Mouse (Mus musculus): ENCODE measurements around the gene Glmp. TPM values are rescaled to one million over a fixed set of nuclear protein-coding genes. Genes with fewer than 3 reads are reported as not detected.
"Not testable (repeated sequence)": the region's sequence is repeated elsewhere in the genome, so short reads cannot be mapped to it uniquely, and the experiment has no call there.

The Glmp gene
- polyA plus RNA-seq, 1 experiment, result 255 TPM

GRCm38 (mm10) chr3:88376644-88377043 is 51.8 kb downstream of the Glmp start:
- DNase-seq (ENCODE audit: low read depth), result not testable (repeated sequence)

- not testable (repeated sequence) for DNase-seq (ENCODE audit: low read depth)
These were observed 53.8 kb downstream of the Glmp start, which contains the start of gene Bglap2 for GRCm38 (mm10) chr3:88378599-88378998. Gene Bglap2 (minus strand): TSS chr3:88378699.

Other genes starting within 250 kb of the Glmp start
- 0.88 and 1.5 TPM in 2 replicates for gene Ttc24, start 246.7 kb upstream of the Glmp start, polyA plus RNA-seq (2012; rRNA removed)
- 1.7 and 2.0 TPM in 2 replicates for gene Iqgap3, start 243.1 kb upstream of the Glmp start, polyA plus RNA-seq (2012; rRNA removed)
- gene Mef2d, start 182.7 kb upstream of the Glmp start, polyA plus RNA-seq (2012; rRNA removed), result 39.5 and 41.9 TPM in 2 replicates
- 33.0 TPM in 2 replicates for gene Rhbg, start 70.3 kb upstream of the Glmp start, polyA plus RNA-seq (2012; rRNA removed)
- gene Gm38392, start 37.8 kb upstream of the Glmp start, polyA plus RNA-seq (2012; rRNA removed), result 0.09 and 0.10 TPM in 2 replicates
- 9.8 and 10.7 TPM in 2 replicates for gene Tsacc, start 28.0 kb upstream of the Glmp start, polyA plus RNA-seq (2012; rRNA removed)
- gene Cct3, start 27.9 kb upstream of the Glmp start, polyA plus RNA-seq (2012; rRNA removed), result 103 and 134 TPM in 2 replicates
- gene Tmem79, start 11.1 kb downstream of the Glmp start, polyA plus RNA-seq (2012; rRNA removed), result 17.8 and 19.6 TPM in 2 replicates
- 50.4 and 64.5 TPM in 2 replicates for gene Smg5, start 11.2 kb downstream of the Glmp start, polyA plus RNA-seq (2012; rRNA removed)
- 11.8 and 14.2 TPM in 2 replicates for gene Paqr6, start 39.6 kb downstream of the Glmp start, polyA plus RNA-seq (2012; rRNA removed)
- gene Bglap3, start 47.7 kb downstream of the Glmp start, polyA plus RNA-seq (2012; rRNA removed), result 214 and 266 TPM in 2 replicates
- gene Bglap2, start 53.7 kb downstream of the Glmp start, polyA plus RNA-seq (2012; rRNA removed), result 0.39 TPM in 1 of 2 replicates, not detected in the other
- not detected in 2 replicates for gene Bglap, start 59.4 kb downstream of the Glmp start, polyA plus RNA-seq (2012; rRNA removed)
- gene Pmf1, start 85.3 kb downstream of the Glmp start, polyA plus RNA-seq (2012; rRNA removed), result 23.9 and 31.0 TPM in 2 replicates
- 39.1 and 45.0 TPM in 2 replicates for gene Slc25a44, start 100.1 kb downstream of the Glmp start, polyA plus RNA-seq (2012; rRNA removed)
- 100 and 129 TPM in 2 replicates for gene Sema4a, start 136.2 kb downstream of the Glmp start, polyA plus RNA-seq (2012; rRNA removed)
- gene Lmna, start 184.9 kb downstream of the Glmp start, polyA plus RNA-seq (2012; rRNA removed), result 125 and 138 TPM in 2 replicates
- 2.0 and 2.6 TPM in 2 replicates for gene Mex3a, start 207.4 kb downstream of the Glmp start, polyA plus RNA-seq (2012; rRNA removed)
- 75.6 and 92.5 TPM in 2 replicates for gene Rab25, start 223.3 kb downstream of the Glmp start, polyA plus RNA-seq (2012; rRNA removed)
- gene Lamtor2, start 228.1 kb downstream of the Glmp start, polyA plus RNA-seq (2012; rRNA removed), result 164 and 193 TPM in 2 replicates
- gene Ubqln4, start 228.7 kb downstream of the Glmp start, polyA plus RNA-seq (2012; rRNA removed), result 68.4 and 69.1 TPM in 2 replicates